Mouse (Mus musculus) T-helper 17 cell (primary cell): ENCODE measurements around the gene Tff2.

Experiments
- in situ Hi-C, 2 experiments: fragments of 300-600 bp; cut with MboI, MseI; formaldehyde crosslinking; loops; 1 replicate in 1 of 2; 2 replicates in 1 of 2; pipeline ENCODE4 v1.15.1; 2025; ENCODE audit warnings: high pct_unique_total_duplicates in 2 of 2

Gene Tff2

DNA sequence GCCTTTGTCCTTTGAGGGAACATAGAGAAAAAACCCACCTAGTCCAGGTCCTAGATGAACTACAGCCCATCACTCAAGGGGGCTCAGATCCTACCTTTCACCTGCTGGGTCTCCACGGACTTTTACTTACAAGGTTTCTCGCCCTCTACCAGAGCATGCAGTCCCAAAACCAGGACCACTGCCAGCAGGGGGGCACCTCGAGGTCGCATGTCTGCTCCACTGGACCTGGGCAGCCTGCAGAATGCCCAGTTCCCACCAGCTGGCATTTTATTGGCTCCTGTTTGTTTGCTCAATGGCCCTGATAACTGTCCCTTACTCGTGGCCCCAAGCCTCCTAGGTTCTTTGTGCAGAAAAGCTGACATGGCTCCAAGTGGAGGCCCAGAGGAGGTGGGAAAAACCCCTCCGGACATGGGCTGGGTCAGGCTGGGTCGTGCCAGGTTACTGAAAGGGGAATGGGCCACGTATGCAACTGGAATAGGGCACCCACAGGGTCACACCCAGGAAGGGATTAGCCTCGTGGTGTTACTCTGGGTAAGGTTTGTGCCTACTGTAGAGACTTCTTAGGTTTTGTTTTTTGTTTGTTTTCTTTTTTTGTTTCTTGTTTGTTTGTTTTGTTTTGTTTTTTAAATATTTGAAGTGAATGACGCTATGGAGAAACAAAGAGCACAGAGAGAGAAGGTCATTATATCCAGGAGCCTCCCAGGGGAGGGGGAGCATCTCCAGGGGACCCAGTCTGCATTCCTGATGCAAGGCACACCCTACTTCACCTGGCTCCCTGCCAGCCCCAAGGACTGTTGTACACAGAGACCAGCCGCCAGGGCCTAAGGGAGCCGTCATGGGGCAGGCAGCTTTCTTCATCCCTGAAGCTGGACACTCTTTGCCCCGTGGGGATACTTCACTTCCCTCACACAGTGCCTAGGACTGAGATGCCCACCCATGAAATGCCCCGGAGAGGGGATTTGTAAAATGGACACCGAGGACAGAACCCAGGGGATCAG, at the start of gene Tff2:
TSS of gene Tff2 (minus strand) at position 243 of the 998 bp plus-strand sequence.
- in situ Hi-C loops = loop anchor here (5.0 to 10.0 kb wide), 3 partner anchors 43 to 100 kb away; no protein-coding TSS in a partner anchor

DNA sequence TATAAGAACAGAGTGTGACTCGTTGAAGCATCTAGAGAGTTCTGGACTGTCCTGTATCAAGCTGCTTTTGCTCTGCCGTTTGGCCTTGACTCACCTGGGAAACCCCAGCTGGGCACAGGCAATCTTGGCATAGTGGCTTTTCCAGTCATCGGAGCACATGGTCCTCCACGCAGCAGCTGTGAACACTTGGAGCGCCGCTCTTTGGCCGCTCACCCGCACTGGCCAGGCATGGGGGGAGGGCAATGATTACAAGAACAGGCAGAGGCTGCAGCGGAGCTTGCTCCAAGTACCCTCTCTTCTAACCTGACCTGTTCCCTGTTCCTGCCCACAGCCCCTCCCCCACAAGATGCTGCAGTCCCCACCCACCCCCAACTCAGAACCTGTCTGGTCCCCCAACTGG, 49.3 kb upstream of the Tff2 start:
- in situ Hi-C loops = no loop called here

DNA sequence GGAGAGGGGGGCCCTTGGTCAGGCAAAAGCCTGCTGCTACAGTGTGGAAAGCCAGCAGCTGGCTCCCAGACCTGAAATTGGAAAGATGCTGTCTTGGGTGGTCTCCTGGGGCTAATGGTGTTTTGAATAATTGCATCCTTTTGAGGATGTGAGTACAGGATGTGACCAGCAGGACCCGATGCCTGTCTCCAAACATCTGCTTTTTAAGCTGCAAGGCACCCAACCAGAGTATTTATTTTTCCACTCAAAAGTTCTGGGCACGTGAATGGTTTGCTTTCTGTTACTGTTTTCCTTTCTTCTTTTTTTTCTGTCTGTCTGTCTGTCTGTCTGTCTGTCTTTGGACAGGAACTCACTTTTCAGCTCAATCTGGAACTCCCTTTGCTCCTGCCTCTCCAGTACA, 48.6 kb upstream of the Tff2 start:
- in situ Hi-C loops = no loop called here

DNA sequence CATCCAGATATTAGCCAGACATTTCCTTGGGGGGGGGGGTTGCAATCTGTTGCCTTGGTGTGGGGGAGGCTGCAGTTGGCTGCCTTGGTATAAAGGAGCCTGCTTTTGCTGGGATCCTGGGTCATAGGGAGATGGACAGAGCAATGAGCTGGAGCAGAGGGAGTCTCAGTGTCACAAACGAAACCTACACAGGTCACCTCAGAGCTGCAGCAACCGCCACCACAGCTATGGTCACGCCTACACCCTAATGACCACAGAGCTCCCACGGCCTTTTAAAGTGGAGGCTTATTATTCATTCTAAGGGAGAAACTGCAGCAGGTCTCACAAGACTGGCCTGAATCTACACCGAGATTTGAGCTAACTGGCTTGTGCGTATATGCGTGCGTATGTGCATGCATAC, 47.7 kb upstream of the Tff2 start:
- in situ Hi-C loops = no loop called here

GRCm38 (mm10) chr17:31187370-31187769, 43.3 kb upstream of the Tff2 start:
- in situ Hi-C loops = loop anchor here (5.0 kb wide), 3 partner anchors 40 to 170 kb away; partner anchors contain the start of gene Tff2 (in 2 of the 2)

- in situ Hi-C loops = no loop called here
Observed at GRCm38 (mm10) chr17:31184269-31184990, 40.3 kb upstream of the Tff2 start.

DNA sequence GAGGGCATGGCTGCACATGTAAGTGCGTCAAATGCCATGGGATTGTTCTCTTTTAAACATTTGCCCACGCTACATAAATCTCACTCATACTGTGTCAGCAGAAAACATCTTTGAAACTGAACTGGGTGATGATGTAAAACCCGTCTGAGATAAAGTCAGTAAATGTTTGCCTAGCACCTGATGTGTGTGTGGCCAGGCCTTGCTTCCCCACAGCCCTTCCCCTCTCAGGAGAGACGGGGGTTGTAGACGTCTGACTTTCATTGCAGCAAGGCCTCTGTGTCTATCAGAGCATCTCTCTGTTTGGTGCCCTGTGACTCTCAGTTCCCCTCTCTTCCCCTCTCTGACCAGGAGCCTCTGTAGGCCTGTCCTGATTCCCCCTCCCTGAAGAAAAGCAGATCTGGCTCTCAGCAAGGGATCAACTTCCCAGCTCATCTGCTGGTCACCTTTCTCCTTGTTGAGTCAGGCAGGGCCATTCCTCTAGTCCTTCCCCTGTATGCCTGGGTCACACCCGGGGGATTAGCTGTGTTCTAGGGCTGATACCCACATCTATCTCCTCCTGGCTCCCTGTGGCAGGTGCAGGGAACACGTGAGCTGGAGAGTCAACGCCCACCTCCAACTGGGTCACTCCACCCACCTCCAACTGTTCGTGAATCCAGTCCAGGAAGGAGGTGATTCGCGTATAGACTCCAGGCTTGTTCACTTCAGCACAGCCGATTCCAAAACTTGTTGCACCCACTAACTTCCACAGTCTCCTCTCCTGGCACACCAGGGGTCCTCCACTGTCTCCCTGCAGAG, 39.3 kb upstream of the Tff2 start:
- in situ Hi-C loops = no loop called here

DNA sequence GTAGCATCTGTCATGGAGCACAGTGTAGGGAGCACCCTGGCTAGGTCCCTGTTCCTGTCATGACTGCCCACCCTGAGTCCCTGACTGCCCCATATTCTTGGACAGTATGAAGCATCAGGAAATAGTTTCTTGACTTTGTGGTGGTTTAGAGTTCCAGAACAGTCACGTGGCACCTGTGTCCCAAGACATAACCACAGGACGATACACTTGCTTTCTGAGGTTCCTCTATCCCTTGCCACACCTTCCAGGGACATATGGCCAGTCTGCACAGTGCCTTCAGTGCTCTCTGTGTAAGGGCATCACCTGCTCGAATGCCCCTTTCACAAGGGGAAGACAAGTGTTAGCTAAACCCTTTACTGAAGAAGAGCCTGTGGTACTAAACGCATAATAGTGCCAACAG, 37.4 kb upstream of the Tff2 start:
- in situ Hi-C loops = no loop called here

- in situ Hi-C loops = no loop called here
Observed at GRCm38 (mm10) chr17:31176321-31176720, 32.2 kb upstream of the Tff2 start.

GRCm38 (mm10) chr17:31169796-31170195, 25.7 kb upstream of the Tff2 start:
- in situ Hi-C loops = no loop called here

DNA sequence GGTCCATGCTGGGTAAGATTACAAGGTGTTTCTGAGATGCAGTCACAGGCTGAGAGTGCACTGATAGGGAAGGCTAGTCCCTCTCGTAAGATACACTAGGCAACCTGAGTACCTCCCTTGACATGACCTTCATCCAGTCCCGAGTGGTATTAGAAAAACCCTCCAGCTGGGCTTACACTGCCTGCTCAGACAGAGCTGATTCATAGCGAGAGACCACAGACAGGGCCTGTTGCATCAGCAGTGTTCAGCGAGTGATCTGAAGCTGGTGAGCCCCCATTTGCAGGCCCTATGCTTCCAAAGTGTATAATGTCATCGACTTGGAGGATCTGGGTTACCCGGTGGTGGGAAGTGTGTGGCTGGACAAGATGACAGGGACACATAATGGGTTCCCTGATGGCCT, 21.0 kb upstream of the Tff2 start, which contains the start of gene Tff1:
TSS of gene Tff1 (minus strand) at position 151 of the 400 bp plus-strand sequence.
- in situ Hi-C loops = no loop called here

DNA sequence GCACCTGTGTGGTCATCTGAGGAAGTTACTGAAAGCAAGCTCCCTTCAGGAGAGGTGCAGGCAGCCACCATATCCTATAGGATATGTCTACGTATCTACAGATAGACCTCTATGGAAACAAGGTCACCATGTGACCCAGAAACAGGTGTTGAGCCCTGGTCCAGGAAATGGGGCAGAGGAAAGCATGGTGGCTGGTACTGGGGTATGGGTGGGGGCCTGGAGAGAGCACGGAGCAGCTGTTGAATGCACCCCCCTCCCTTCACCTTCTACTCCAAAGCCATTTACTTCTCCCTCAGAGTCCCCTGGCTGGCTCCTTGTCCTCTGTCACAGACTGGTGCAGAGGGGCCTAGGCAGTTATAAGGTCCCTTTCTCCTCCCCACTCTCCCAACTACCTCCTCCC, 19.7 kb upstream of the Tff2 start:
- in situ Hi-C loops = no loop called here

GRCm38 (mm10) chr17:31162607-31163006, 18.5 kb upstream of the Tff2 start:
- in situ Hi-C loops = no loop called here

DNA sequence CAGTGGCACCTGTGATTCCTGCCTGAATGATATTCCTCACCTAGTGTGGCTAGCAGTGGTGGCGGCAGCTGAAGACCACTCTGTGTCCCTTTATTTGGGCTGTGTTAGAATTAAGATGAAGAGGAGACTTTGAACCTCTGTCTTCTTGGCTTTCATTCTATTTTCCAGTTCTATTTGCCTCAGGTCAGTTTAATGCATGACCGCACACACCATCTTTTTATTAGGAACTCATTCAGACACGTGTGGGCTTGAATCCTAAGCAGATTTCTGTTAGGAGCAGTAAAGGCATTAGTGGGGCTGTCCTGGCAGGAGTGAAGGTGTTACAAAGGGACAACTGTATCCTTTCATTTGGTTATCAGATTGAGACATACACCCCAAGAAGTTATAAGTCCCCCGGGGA, 16.2 kb upstream of the Tff2 start:
- in situ Hi-C loops = no loop called here

GRCm38 (mm10) chr17:31157921-31158320, 13.8 kb upstream of the Tff2 start:
- in situ Hi-C loops = loop anchor here in 1 of 2 experiments (10.0 kb wide), 1 partner anchor 833 kb away; no protein-coding TSS in a partner anchor

GRCm38 (mm10) chr17:31153785-31154184, 9.7 kb upstream of the Tff2 start:
- in situ Hi-C loops = loop anchor here in 1 of 2 experiments (10.0 kb wide), 1 partner anchor 829 kb away; no protein-coding TSS in a partner anchor

- in situ Hi-C loops = loop anchor here in 1 of 2 experiments (10.0 kb wide), 1 partner anchor 828 kb away; no protein-coding TSS in a partner anchor
Observed at GRCm38 (mm10) chr17:31152966-31153499, 9.0 kb upstream of the Tff2 start.

DNA sequence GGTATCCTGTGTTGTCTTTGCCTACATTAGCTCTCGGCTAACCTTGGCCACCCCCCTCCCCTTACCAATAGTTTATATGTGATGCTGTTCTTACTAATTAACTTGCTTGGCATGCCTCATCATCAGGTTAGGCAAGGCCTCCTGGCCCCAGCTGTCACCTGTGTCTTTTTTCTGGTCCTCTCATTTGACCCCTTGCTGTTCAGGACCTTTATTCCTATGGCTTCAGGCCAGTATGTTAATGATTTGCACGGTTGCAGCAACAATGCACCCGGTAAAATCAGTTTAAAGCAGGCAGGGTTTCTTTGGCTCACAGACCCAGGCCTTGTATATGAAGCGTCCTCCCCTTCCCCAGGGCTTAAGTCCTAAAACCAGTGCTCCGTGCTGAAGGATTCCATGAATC, 8.4 kb upstream of the Tff2 start:
- in situ Hi-C loops = loop anchor here in 1 of 2 experiments (10.0 kb wide), 1 partner anchor 828 kb away; no protein-coding TSS in a partner anchor

DNA sequence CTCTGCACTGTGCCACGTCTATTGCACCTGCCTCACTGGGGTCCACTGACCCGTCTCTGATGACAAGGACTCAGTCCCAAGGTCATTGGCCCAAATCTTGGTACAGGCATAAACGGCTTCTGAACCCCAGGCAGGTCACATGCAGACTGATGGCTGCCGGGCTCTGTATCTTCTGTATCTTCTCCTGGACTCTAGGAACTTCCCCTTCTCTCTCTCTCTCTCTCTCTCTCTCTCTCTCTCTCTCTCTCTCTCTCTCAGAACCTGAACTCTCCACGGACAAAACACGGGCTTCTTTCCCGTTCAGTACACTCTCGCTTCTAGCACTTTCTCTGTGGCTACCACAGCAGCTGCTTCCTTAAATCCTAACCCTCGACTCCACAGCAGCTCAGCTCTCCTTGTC, 1.9 kb upstream of the Tff2 start:
- in situ Hi-C loops = loop anchor here in 1 of 2 experiments (10.0 kb wide), 1 partner anchor 99 kb away; no protein-coding TSS in a partner anchor

GRCm38 (mm10) chr17:31142116-31142515, 2.0 kb downstream of the Tff2 start:
- in situ Hi-C loops = loop anchor here (5.0 to 10.0 kb wide), 3 partner anchors 45 to 103 kb away; no protein-coding TSS in a partner anchor

DNA sequence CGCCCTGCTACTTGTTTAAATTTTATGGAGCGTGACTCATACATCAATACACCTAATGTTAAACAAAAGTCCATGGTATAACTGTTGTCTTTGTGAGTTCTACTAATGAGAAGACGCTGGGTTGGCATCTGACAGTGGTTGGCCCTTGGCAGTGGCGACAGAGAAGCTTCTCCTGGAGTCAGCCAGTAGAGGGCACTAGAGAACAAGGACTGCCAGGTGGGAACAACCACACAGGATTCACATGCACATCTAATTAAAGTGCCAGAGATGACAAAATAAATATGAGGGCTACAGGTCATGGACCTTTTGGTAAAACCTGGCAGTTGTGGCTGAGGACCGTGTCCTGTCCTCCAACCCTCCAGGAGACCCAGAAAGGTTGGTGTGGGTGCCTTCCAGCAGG, 5.7 kb downstream of the Tff2 start:
- in situ Hi-C loops = no loop called here
